Comparison of ENCODE assay signal across 15 mouse cellular contexts in the genomic region with DNA sequence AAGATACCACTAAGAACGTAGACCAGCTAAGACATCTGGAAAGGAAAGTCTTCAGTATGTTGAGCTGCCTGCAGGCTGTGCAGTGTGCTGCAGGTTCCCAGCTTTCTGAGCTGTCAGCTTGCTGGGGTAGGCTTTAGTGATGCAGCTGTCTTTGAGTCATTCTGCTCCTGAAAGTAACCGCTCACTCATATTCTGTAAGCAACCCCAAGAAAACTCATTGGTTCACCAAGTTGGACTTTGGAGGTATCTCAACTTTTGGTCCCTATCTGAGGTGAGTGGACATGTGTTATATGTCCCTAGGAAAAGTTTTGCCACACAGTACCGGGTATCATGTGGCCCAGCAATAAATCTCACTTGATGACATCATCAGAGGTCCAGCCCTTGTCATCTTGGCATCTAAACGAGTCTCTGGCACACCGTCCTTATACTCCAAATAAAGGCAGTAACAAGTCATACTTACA. TPM values are rescaled to one million over a fixed set of nuclear protein-coding genes. Genes with fewer than 3 reads are reported as not detected.
DNase-seq lines count a peak whose midpoint lies in the region; ATAC-seq and TF ChIP-seq lines count a peak whose summit lies in the region.
"Had no signal": no experiment of that assay in that cellular context is flagged by ENCODE, and none has a peak within 500 bp of the region (broad histone marks: within the 10 kb centered on the region; RNA-seq: fewer than 3 reads in every experiment).

No protein-coding gene starts in this region.

- ATAC-seq in kidney, postnatal 0 days (replicated peaks; ENCODE audit: low FRiP score, low read depth), result peak; percentile 66
- ATAC-seq in intestine, embryonic 16.5 days, result peak; percentile 55
- no peak for ATAC-seq in cerebellum, adult (ENCODE audit: insufficient number of reproducible peaks, low FRiP score, low TSS enrichment)
- ATAC-seq: inflammation-experienced regulatory T-cells, adult 6 months had no signal

- peak; percentile 36 for DNase-seq in adrenal gland, postnatal 10 days
- no peak for DNase-seq in adrenal gland, adult 8-10 months
- no peak for DNase-seq in kidney, postnatal 0 days (ENCODE audit: low spot score)
- DNase-seq in kidney, postnatal 14 days, result no peak
- peak; percentile 43 for DNase-seq in CD4-positive helper T cell, adult 2 months (ENCODE audit: low read depth, low spot score)
- DNase-seq in cerebellum, adult 11-12 months, result no peak
- DNase-seq: B cell, adult 2 months; embryo, embryonic 11 days; liver, embryonic 13.5 days; midbrain, embryonic 14.5 days; right cerebral cortex, postnatal 25 days had no signal

- no peak overlapping the region for H3K4me2 ChIP-seq in kidney, postnatal 0 days (ENCODE audit: low read length)
- H3K4me2 ChIP-seq in intestine, embryonic 16.5 days (ENCODE audit: low read depth, low read length), result no peak overlapping the region
- H3K4me2 ChIP-seq: liver, embryonic 13.5 days; neural tube, embryonic 15.5 days had no signal

- no peak for TF ChIP-seq CTCF in kidney, postnatal 0 days (IDR thresholded peaks at IDR 0.05; ENCODE audit: low read depth)

- H3K9me3 ChIP-seq in kidney, postnatal 0 days (replicated peaks; ENCODE audit: low read length), result no peaks in the 10 kb centered on the region
- no peaks in the 10 kb centered on the region for H3K9me3 ChIP-seq in intestine, embryonic 16.5 days (ENCODE audit: control insufficient read depth, low read length)
- H3K9me3 ChIP-seq: liver, embryonic 13.5 days; neural tube, embryonic 15.5 days had no signal

- no peak overlapping the region for H3K9ac ChIP-seq in kidney, postnatal 0 days (ENCODE audit: low read depth, low read length)
- no peak overlapping the region for H3K9ac ChIP-seq in intestine, embryonic 16.5 days (ENCODE audit: low read depth, low read length)
- H3K9ac ChIP-seq: liver, embryonic 13.5 days; neural tube, embryonic 15.5 days had no signal

- H3K27ac ChIP-seq in kidney, postnatal 0 days, result no peak overlapping the region; the same call in 1 of the 2 replicates
- peak overlapping the region; percentile 35 for H3K27ac ChIP-seq in intestine, embryonic 16.5 days (ENCODE audit: low read length)
- H3K27ac ChIP-seq: liver, embryonic 13.5 days; neural tube, embryonic 15.5 days had no signal

- H3K4me1 ChIP-seq in kidney, postnatal 0 days (replicated peaks; ENCODE audit: insufficient read depth, low read length), result peaks cover 10% of the 10 kb centered on the region
- H3K4me1 ChIP-seq in intestine, embryonic 16.5 days (ENCODE audit: control insufficient read depth, insufficient read depth, low read length), result peaks cover 29% of the 10 kb centered on the region

- no peaks in the 10 kb centered on the region for H3K36me3 ChIP-seq in kidney, postnatal 0 days (ENCODE audit: insufficient read depth, low read length)
- H3K36me3 ChIP-seq in intestine, embryonic 16.5 days (ENCODE audit: control insufficient read depth, insufficient read depth, low read length), result no peaks in the 10 kb centered on the region
- H3K36me3 ChIP-seq: liver, embryonic 13.5 days; neural tube, embryonic 15.5 days had no signal

- no peaks in the 10 kb centered on the region for H3K27me3 ChIP-seq in kidney, postnatal 0 days (ENCODE audit: insufficient read depth, low read length)
- no peaks in the 10 kb centered on the region for H3K27me3 ChIP-seq in intestine, embryonic 16.5 days (replicated peaks; ENCODE audit: control insufficient read depth, insufficient read depth, low read length)
- H3K27me3 ChIP-seq: liver, embryonic 13.5 days; neural tube, embryonic 15.5 days had no signal

- 50% methylated on average over 5 of the region's 5 CpGs for WGBS in kidney, postnatal 0 days
- 40% methylated on average over 5 of the region's 5 CpGs for WGBS in intestine, embryonic 16.5 days

- no peak overlapping the region for H3K4me3 ChIP-seq in kidney, postnatal 0 days (replicated peaks; ENCODE audit: low read depth, low read length)
- no peak overlapping the region for H3K4me3 ChIP-seq in intestine, embryonic 16.5 days (ENCODE audit: low read length)
- H3K4me3 ChIP-seq: liver, embryonic 13.5 days; neural tube, embryonic 15.5 days had no signal

RNA-seq across cellular contexts. Expression of a gene that starts 20.3 kb away (rescaled TPM):
- 10 to 100 TPM; 36.0 to 44.2 TPM for total RNA-seq in adrenal gland, postnatal 10 days (2021)
- 10 to 100 TPM; 52.6 to 61.4 (median 57.4) TPM for total RNA-seq in adrenal gland, adult 8-10 months (2022)
- 11.2 and 11.4 TPM in 2 replicates for polyA plus RNA-seq in kidney, postnatal 0 days (2015; fragmentation: Nextera tagmentation; extraction: Ambion mirVana)
- 4.6 and 7.1 TPM in 2 replicates for polyA plus RNA-seq in intestine, embryonic 16.5 days (2015; fragmentation: Nextera tagmentation; extraction: Ambion mirVana)

RNA-seq across cellular contexts. Expression of a gene that starts 52.0 kb away (rescaled TPM):
- total RNA-seq in adrenal gland, postnatal 10 days (2021), result 10 to 100 TPM; 13.3 to 14.8 TPM
- 10 to 100 TPM; 25.1 to 39.5 (median 33.3) TPM for total RNA-seq in adrenal gland, adult 8-10 months (2022)
- polyA plus RNA-seq in kidney, postnatal 0 days (2015; fragmentation: Nextera tagmentation; extraction: Ambion mirVana), result 3.5 and 3.6 TPM in 2 replicates
- 2.9 and 3.0 TPM in 2 replicates for polyA plus RNA-seq in intestine, embryonic 16.5 days (2015; fragmentation: Nextera tagmentation; extraction: Ambion mirVana)

Comparison
In these comparisons a context has a peak if more than half of its experiments do, and no peak if none do; other contexts are left out.
1. DNase-seq: peak in adrenal gland, postnatal 10 days (single experiment) and CD4-positive helper T cell, adult 2 months (single experiment); none in adrenal gland, adult 8-10 months (single experiment), kidney, postnatal 0 days (single experiment), kidney, postnatal 14 days (single experiment) and cerebellum, adult 11-12 months (single experiment).